Mouse (Mus musculus) R1 (cell line): ENCODE data around the gene Otof.

ENCODE experiments used
- DNase-seq: peaks from one replicate; pipeline ENCODE4 v3.0.0-alpha.2; 2018; ENCODE audit warnings: low read depth, low spot score

The Otof gene

GRCm38 (mm10) chr5:30461821-30462220 lies at the start of gene Otof:
TSS of gene Otof (minus strand) at chr5:30461932.
- no peak for DNase-seq

GRCm38 (mm10) chr5:30497299-30497698 lies 35.6 kb upstream of the Otof start:
- no peak for DNase-seq

DNA sequence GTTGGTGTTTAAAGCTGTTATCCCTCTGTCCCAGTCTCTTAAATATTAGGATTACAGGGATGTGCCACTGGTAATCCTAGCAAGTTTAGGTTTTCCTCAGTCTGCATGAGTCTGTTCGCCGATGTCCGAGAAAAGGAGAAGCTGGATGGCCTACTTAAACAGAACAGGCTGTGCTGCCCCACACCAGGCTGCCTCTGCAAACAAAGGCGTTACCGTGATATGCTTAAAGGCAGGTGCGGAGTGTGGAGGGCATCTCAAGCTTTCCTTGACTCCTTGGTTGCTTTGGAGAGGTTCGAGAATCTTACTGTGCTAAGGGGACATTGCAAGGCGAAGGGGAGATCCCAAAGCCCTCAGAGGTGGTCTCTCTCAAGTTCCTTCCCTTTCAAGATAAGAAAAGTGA lies 35.1 kb upstream of the Otof start:
- DNase-seq = no peak

DNA sequence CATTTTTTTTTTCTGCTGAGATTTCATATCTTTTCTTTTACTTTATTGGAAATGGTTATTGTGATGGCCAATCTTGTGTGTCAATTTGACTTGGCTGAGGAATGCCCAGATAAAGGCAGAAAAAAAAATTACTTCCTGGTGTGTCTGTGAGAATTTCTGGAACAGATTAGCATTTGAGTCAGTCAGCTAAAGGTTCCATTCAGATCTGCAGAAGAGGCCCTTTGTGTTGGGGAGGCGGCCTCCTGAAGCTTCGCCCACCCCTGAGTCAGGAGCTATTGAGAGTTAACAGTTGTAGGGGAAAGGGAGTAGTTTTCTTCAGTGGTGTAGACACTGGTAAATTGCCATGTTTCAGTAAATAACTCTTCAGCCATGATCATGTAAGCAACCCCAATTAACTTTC lies 33.6 kb upstream of the Otof start:
- DNase-seq = peak; percentile 28

DNA sequence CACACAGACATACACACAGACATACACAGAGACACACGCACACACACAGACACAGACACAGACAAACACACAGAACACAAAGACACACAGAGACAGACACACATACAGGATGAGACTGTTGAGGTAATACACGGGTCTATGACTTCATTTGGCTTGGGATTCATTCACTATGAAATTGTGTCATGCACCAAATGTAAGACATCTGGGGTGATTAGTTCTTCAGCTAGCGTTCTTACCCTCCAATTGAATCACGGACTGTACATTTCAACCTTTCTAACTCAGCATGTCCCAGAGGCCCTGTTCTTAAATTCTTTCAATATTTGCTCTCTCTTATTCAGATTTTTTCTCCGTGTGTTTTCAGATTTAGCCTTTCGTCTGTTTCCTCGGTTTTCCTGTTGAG lies 32.9 kb upstream of the Otof start:
- DNase-seq = no peak

DNA sequence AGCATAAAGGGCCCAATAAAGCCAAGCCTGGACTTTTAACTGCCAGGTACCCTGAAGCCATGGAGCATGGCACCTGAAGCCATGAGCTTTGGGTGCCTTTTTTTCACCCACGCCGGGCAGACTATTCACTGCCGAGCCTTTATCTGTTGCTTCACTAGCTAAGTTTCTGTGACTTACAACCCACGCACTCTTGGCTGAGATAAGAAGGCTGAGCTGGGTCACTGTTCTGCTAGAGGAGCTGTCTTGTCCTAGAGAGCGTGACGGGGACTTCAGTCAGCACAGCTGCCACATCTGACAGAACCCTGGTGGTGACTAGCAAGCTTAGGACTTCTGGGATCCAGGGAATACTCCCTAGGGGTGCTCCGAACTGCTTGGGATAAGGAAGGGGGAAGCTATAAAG lies 32.0 kb upstream of the Otof start:
- DNase-seq = no peak

DNA sequence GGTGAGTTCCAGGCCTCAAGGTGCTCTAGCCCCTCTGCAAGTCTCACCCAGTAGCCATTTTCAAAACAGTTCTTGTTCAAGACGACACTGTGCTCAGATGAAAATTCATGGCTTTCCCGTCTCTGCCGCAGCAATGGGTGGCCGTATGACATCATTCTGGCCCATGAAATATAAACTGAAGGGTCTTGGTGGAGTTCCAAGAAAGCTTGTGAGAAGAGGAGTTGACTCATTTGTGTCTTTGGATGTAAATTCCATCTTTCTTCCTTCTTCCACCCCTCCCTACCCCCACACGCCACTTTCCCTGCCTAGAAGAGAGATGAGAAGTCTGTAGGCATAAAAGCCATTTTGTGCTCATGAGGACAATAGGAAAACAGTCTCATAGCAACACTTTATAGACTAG lies 29.1 kb upstream of the Otof start:
- no peak for DNase-seq

DNA sequence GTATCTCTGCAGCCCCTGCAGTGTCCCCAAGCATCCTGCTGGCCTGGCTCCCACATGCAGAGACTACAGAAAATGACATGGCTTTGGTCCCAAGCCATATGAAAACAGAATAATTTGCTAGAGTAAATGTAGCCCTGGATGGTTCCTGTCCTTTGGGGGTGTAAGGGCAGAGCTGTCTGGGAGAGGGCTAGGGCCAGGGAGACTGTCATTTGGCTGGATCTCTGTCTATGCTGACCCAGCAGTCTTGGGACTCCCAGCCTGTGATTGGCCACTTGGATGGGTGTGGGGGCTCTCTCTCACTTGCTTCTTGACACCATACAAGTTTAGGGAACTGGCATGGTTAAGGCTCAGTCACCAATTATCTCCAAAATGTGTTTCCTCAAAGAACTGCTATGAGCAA lies 28.5 kb upstream of the Otof start:
- no peak for DNase-seq

GRCm38 (mm10) chr5:30485136-30485535 lies 23.4 kb upstream of the Otof start:
- DNase-seq = no peak

- no peak for DNase-seq
Observed at GRCm38 (mm10) chr5:30484591-30484990, 22.9 kb upstream of the Otof start.

- no peak for DNase-seq
Observed at GRCm38 (mm10) chr5:30483533-30483932, 21.8 kb upstream of the Otof start.

DNA sequence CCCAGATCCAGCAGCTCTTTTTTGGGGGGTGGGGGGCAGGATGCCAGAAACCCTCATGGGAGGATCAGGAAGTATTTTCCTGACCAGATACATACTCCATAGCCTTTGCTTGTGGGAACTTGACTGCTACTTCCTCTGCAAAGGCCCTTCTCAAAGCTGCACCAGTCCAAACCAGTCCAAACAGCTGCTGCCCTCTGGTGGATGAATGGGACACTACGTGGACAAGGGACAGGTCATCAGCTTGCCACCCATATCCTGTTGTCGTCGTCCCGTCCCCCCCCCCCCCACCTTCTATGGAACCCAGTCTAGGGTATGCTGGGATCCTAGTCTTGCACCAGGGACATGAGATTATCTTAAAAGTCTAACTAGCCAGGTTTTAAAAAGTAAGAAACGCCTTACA lies 20.6 kb upstream of the Otof start:
- peak; percentile 60 for DNase-seq

GRCm38 (mm10) chr5:30476534-30476933 lies 14.8 kb upstream of the Otof start:
- DNase-seq = peak; percentile 74

- no peak for DNase-seq
Observed at GRCm38 (mm10) chr5:30472148-30472547, 10.4 kb upstream of the Otof start.

GRCm38 (mm10) chr5:30470454-30470853 lies 8.7 kb upstream of the Otof start:
- DNase-seq = peak; percentile 70

GRCm38 (mm10) chr5:30466315-30466714 lies 4.6 kb upstream of the Otof start:
- peak; percentile 11 for DNase-seq

GRCm38 (mm10) chr5:30465861-30466260 lies 4.1 kb upstream of the Otof start, which contains the start of gene 1700001C02Rik:
TSS of gene 1700001C02Rik (plus strand) at chr5:30466047.
- peak; percentile 16 for DNase-seq

- DNase-seq = no peak
Observed at GRCm38 (mm10) chr5:30460155-30460554, 1.6 kb downstream of the Otof start.

DNA sequence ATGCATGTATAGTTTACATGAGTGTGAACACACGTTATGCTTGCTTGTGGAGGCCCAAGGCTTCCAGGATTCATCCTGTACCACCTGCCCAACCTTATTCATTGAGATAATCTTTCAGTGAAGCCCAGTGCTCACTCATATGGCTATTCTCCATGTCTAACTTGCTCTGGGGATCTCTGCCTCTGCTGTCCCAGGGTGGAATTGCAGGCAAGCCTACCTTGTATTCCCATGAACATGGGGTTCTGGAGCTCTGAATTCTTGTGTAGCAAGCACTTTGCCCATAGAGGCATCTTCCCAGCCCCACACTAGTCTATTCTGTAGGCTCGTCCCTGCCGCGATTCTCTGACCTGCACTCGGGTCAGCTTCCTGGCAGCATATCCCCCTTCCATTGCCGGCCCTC lies 5.7 kb downstream of the Otof start:
- DNase-seq = no peak

GRCm38 (mm10) chr5:30444327-30444895 lies 17.3 kb downstream of the Otof start:
- no peak for DNase-seq

GRCm38 (mm10) chr5:30442196-30442595 lies 19.5 kb downstream of the Otof start:
- peak; percentile 27 for DNase-seq

DNA sequence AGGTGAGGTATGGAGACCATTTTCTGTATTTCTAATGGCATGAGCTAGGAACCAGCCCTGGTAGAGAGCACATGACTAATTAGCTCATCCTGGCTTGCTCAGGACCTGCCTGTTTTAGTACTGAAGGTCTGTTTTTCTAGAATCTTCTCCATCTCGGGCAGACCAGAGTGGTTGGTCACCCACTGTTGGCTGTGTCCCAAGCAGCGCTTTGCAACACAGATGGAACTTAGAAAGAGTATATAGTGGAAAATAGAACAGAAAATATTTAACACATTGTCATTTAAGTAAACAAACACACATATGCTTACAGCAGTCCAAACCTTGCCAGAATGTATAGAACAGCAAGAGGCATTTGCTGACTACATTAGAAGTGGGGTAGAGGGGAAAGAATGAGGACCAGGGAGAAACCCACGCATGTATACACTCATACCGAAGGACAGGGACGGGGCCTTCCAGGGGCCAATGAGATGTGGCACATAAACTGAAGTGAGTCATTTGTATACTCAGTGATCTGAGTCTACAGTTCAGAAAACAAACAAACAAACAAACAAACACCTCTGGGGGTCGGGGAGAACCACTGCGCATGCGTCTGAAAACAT lies 21.3 kb downstream of the Otof start:
- DNase-seq = no peak

- DNase-seq = peak; percentile 59
Observed at GRCm38 (mm10) chr5:30438931-30439330, 22.8 kb downstream of the Otof start.

GRCm38 (mm10) chr5:30427406-30427805 lies 34.3 kb downstream of the Otof start:
- no peak for DNase-seq
